Mouse (Mus musculus): Measurements from ENCODE around the gene Pigb.

DNA sequence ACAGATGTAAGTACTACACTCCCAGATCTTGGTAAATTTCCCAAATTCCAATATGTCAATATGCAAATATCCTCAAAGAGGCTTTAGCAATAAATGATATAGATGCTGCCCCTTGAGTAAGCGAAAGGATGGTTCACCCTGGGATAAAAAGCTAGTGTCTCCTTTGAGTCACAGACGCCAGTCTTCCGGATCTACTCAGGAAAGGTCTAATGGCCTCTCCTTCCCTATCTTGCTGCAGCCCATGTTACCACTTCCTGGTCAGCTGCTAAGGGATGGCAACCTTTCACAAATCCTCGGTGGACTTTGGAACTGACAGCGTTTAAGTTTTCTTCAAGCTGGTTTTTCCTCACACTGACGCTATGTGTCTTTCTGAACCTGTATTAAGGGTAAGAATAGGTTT is 28.5 kb upstream of the Pigb start:
- no peak for TF ChIP-seq POLR2A (IDR thresholded peaks at IDR 0.05; ENCODE audit: borderline replicate concordance, extremely low read depth, insufficient read depth, insufficient read length, poor library complexity, severe bottlenecking)
- no peak for TF ChIP-seq CTCF (IDR thresholded peaks at IDR 0.05; ENCODE audit: borderline replicate concordance, extremely low read depth, insufficient read depth, insufficient read length)
